Mouse (Mus musculus): ENCODE measurements around the gene Pten.

DNA sequence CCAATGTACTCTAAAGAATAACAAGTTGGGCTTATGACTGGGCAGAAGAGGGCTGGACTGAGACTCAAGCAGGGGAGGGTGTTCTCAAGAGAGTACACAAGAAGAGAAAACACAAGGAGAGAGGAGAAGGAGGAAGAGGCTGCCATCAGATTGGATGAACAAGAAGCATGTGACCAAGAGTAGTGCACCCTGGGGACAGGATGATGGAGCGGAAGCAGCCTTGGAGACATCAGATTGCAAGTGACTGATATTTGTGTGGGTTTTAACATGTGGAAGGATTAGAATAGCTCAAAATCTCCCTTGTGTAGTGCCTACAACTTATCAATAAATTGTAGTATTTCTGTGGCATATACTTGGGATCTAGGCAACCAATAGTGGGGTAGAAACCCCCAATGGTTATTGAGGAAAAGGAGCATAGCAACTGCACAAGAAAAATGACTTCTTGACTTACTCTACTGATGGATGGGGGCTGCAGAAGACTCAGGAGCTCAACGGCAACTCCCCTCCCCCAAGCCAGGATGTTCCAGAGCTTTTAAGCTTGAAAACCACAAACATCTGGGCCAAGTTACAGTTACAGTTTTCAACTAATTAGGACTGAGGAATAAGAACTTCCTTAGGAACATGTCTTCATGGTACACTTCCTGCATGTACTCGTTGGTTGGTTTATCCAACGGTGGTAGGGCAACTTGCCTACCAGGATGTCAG lies 16.5 kb upstream of the Pten start:
- no peak for TF ChIP-seq CTCF (IDR thresholded peaks at IDR 0.05; ENCODE audit: extremely low read depth, insufficient read depth, low read length)
- no peak for TF ChIP-seq POLR2A (IDR thresholded peaks at IDR 0.05; ENCODE audit: extremely low read depth, insufficient read depth, low read length)

All from cortical plate, adult 2 months (tissue).